Mouse (Mus musculus) retina, embryonic 14.5 days (tissue): ENCODE data around the gene Clec2l.

Source experiments
- DNase-seq: peaks from one replicate; pipeline ENCODE4 v3.0.0-alpha.2; 2015; ENCODE audit warnings: low spot score

Clec2l gene

GRCm38 (mm10) chr6:38719229-38719628 lies 56.4 kb downstream of the Clec2l start:
- peak; percentile 64 for DNase-seq

- peak; percentile 42 for DNase-seq
Measured at GRCm38 (mm10) chr6:38721361-38721760, 58.5 kb downstream of the Clec2l start.

- DNase-seq: no peak
Measured at GRCm38 (mm10) chr6:38725515-38725914, 62.6 kb downstream of the Clec2l start.
